Mouse (Mus musculus): ENCODE data around the gene Elmo1.

GRCm38 (mm10) chr13:20061031-20061430 lies 29.4 kb upstream of the Elmo1 start:
- TF ChIP-seq CTCF (IDR thresholded peaks at IDR 0.05; ENCODE audit: low read depth): no peak
- TF ChIP-seq EP300 (IDR thresholded peaks at IDR 0.05; ENCODE audit: low read depth): no peak
